Mouse (Mus musculus) right cerebral cortex, adult 18-20 months (tissue): ENCODE data around the gene P2ry13.

ENCODE experiments used
- DNase-seq: peaks from one replicate; pipeline ENCODE4 v3.0.0; 2022; ENCODE audit warnings: mixed read lengths

The P2ry13 gene

GRCm38 (mm10) chr3:59194938-59195337 lies 15.7 kb downstream of the P2ry13 start, which contains the start of gene Gpr87:
Gene Gpr87 (minus strand): TSS chr3:59195104.
- DNase-seq: no peak

DNA sequence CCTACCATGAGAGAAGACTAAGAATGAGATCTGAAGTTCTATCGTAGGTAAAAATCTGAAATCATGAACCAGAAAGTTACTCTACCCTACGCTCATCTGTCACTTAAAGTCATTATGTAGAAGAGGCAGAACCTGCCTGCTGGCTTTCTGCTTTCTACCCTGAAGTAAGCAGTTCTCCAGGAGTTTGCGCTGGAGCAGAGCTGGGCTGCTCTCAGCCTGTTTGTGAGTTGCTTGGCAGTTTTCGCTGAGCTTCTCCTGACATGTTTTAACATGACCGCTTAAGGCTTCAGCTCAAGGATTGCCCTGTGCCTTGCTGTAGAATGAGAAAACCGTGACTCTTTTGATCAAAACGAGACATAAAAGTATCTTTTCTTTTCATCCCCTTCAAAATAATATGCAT lies 16.6 kb downstream of the P2ry13 start:
- DNase-seq: no peak

DNA sequence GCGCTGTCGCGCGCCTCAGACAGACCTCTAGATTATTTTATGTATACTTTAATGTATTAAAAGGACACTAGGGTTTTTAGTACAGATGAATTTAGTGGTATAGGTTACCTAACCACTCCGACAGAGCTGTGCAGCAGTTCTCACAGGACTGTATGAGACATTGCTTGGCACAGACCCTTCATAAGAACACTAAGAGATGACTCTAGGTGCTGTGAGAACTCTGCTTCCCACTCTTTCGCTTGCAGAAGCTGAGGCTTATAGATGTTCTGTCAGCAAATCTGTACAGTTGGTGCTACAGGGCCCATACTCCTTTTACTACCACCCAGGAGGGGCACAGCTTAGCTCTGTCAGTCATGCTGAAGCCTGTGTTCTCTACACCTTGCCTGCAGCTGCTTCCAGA lies 19.0 kb downstream of the P2ry13 start:
- no peak for DNase-seq

DNA sequence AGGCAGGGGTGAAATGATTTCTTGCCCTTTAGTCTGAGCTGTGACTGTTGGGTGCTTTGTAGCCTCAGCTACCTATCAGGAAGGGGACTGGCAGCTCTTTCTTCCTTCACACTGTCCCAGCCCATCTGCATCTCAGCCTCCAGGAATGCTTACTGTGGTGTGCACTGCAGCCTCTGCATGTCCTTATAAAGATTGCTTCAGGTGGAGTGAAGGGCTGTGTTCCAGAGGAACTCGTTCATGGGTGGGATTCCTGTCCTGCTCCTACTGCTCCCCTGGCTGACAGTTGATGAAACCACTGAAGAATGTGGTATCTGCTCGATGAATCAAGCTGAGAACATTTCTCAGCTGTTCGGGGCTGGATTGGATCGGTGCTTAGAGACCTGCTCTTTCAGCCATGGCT lies 23.3 kb downstream of the P2ry13 start:
- no peak for DNase-seq

DNA sequence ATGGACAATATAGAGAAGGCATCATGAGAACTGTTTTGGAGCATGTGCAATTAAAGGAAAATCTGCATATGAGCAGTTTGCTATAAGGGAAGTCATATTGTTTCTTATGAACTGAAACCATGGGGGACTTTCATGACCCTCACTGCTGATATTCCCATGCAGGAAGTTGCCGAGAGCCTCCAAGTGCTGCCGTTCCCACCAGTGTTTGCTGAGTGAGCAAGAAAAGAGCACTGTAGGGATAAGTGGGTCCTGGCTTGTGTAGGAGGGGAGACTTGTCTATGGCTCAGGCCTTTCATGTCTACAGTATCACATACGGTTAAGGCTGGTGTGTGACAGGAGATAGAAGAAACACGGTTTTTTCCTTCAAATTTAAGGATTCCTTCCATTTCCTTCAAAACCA lies 25.0 kb downstream of the P2ry13 start:
- DNase-seq: no peak

DNA sequence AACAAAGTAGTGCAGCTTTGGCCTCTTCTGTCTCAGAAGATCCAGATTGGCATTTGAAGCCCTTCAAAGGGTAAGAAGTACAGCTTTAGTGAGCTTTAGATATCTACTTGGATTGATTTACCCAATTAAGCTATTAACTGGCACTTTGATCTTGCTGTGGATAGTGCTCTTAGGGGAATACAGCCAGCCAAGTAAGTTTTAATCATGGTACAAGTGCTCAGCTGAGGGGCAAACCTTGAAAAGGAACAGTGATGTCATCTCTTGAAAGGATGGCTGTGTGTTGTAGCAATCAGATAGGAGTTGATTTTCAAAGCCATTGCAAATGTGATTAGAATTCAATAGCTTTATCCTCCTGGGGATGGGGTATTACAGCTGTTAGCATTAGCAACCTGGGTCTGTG lies 28.6 kb downstream of the P2ry13 start:
- DNase-seq: no peak

DNA sequence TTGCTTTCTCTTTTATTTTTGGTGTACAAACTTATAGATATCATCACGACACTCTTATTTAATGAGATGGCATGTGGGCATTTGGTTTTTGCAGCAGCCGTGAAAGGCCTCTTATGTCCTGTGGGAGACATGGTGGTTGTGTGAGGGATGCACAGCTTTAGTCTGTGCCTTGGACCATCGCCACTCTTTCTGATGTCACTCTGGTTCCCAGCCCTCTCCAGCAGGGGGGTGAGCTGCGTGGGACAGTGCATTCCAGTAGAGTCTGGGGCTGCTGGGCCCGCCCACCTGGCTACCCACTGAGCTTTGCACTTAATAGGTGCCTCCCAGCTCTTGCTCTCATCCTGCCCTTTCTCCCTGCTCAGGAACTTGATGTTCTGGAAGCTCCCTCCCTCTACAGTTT lies 29.5 kb downstream of the P2ry13 start:
- no peak for DNase-seq

DNA sequence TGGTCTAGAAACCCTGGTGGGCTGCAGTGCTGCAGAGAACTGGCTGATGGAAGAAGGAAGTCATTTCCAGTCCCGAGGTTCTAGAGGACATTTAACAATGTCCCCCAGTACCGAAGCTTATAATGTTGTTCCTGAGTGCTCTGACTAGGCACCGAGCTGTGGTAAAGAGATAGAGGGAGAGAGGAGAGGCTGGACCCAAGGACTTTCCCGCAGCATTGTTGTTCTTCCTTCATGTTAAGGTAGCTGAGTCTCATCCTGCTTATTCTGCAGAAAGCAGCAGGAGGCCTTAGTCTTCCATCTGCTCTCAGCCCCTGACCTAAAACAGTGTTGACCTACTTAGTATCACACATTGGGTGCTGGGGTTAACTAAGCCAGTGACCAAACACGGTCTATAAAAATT lies 33.8 kb downstream of the P2ry13 start:
- DNase-seq: no peak

GRCm38 (mm10) chr3:59175234-59175633 lies 35.4 kb downstream of the P2ry13 start:
- peak; percentile 27 for DNase-seq

DNA sequence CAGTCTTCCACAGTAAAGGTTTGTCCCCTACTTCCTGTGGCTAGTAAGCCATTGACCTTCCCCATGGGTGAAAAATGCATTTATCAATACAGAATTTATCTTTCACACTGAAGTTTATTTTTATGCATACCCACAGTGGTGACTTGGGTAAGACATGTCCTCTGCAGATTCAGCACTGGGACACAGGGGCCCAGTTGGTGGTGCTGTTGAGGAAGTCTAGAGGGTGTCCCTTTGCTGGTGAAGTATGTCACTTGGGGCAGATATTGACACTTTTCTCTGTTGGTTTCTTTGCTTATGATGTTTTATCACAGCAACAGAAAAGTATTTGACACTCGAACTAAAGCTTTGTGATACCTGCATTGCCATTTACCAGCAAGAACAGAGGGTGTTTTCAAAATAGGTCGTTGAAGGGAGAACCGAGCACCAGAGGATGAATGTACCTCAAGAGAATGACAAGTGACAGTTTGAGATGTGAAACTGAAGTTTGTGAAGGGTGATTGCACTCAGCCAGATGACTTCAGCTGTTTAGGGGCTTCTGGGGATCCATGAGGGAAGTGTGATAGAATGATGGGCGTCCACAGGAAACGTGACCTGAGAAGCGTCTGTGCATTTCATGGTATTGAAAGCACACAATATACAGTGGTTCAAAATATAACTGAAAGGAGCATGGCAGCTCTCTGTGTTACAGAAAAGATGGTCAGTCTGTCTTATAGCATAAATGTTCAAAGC lies 36.1 kb downstream of the P2ry13 start:
- no peak for DNase-seq

DNA sequence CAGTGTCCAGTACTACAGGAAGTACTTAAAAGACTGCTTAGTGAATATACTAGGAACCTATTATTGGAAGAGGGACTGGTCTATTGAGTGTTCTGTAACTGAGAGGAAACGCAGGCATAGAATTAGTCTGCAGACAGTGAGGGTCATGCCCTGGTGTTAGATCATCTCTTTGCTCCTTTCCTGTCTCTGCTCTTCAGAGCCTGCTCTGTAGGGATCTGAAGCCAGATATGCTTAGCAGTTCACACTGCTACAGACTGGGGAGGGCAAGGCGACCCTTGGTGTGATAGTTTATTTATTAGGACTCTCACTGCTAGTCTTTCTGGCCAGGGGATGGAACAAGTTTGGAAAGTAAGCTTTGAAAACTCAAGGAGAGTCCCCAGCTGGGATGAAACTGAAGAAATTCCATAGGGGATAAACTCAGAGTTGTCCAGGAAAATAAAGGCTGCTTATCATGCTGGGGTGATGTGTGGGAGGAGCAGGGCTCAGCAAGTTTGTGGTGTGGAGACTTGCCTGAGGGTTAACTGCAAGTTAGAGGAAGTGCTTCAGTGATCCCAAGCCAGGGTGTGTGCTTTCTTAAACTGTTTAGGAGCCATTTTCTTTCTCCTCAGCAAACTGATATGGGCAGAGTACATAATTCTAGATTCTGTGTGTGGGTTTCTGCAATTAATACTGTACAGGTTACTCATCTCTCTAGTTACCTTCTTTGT lies 40.6 kb downstream of the P2ry13 start:
- no peak for DNase-seq

- no peak for DNase-seq
These were observed 41.5 kb downstream of the P2ry13 start for GRCm38 (mm10) chr3:59169215-59169614.

- DNase-seq: no peak
These were observed 42.2 kb downstream of the P2ry13 start for GRCm38 (mm10) chr3:59168476-59168875.

DNA sequence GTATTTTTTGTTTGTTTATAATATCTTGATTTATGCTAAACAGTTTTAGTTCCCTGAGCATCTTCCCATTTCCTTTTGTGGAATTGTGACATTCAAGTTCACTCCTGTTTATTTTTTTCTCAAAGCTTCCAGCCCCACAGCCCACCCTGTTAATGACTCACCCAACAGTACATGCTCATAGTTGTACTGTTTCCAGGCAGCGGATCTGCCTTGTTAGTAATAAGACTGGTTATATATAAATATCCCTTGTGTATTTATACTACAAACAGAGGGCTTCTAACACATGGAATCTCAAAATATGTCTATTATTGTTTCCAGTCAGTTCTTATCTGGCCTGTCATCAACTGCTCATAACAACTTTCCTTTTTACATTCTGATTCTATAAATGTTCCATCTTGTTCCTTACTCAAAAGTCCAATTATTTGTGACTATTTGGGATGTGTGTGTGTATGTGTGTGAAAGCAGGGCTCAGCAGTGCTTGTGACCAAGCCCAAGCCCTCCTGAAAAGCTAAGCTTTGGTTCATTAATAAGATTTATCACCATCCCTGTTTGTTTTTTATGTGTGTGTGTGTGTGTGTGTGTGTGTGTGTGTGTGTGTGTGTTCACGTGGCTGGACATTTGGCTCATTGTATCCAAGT lies 43.1 kb downstream of the P2ry13 start:
- DNase-seq: no peak

DNA sequence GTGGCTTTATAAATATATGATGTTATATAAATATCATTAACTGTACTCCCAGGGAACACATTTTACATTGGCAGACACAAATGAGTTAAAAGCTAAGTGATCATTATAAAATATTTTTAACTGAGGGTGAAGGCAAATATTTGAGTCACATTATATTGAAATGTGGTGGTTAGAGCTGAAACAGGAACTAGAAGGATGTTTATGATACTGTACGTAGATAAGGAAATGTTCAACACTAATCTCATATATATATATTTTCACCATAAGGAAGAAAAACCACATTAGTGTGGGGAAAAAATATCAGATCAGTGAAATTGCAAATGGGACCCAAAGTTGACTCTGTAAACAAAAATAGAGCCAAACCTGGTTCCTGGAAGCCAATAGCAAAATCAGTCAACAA lies 50.2 kb downstream of the P2ry13 start:
- DNase-seq: no peak
